Mouse (Mus musculus) cerebellum, adult 8-10 months (tissue): ENCODE results near the gene Tcf20.

Source experiments
- DNase-seq: peaks from one replicate; pipeline ENCODE4 v3.0.0; 2022

Gene Tcf20

DNA sequence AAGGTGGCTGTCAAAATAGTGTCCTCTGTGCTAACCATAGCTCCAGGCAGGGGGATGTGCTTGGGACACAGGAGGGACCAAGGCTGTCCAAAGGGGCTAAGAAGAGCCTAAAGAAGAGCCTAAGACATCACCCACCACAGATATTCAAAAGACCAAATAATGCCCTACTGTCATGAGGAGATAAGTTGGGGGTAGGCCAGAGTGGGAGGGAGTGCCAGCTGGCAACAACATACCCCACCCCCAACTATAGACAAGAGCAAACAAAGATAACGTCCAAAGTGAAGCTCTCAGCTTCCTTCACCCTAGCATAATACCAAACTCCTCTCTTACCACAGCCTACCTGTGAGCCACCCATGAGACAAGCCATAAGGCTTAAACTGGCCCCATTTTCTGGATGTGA is 66.1 kb downstream of the Tcf20 start:
- DNase-seq = no peak

GRCm38 (mm10) chr15:82920895-82921515 is 66.7 kb downstream of the Tcf20 start:
- no peak for DNase-seq

- DNase-seq = no peak
Observed at GRCm38 (mm10) chr15:82917965-82918364, 69.7 kb downstream of the Tcf20 start.

DNA sequence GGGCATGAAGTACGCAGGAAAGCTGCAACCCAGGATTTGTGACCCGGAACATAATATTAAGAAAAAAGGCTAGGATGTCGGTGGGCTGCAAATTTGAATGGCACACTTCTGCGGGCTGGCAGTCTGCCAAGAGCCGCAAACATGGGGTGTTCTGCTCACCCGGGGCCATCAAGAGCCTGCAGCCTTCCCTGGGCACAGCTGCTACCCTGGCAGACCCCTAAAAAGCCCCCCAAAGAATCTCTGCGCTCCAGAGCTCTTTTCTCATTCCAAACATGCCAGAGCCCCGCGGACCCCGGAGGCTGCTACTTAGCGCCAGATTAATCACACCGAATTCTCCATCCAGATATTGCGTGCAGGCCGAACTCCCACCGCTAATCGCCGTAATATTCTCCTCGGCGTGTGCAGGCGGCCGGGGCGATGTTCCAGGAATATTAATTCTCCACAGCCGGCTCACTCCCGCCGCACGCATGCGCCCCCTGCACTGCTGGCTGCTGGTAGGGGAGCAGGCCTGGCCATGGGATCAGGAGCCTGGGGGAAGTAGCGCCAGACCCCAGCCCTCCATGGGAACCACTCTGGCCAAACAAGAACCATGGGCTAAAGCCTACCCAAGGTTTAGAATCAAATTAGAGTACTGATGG is 70.3 kb downstream of the Tcf20 start:
- no peak for DNase-seq

DNA sequence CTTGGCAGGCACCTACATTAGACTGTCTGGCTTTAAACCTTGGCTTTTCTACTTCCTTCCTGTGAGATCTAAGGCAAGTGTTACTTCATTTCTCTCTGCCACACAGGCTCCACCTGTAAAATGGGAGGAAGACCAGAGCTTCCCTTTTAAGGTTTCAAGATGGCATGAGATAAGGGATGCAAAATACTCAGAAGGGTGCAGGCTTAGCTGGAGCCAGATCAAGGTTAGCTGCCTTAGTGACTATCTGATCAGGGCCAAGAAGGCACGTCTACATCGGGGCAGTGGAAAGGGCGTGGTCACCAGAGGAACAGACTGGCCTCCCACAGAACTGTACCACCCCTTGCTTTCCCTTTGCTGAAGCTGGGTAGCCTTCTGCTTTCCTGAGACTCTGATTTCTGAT is 73.2 kb downstream of the Tcf20 start:
- DNase-seq = no peak

GRCm38 (mm10) chr15:82911965-82912337 is 75.7 kb downstream of the Tcf20 start:
- no peak for DNase-seq

- DNase-seq = no peak
Observed at GRCm38 (mm10) chr15:82911001-82911964, 76.4 kb downstream of the Tcf20 start.

DNA sequence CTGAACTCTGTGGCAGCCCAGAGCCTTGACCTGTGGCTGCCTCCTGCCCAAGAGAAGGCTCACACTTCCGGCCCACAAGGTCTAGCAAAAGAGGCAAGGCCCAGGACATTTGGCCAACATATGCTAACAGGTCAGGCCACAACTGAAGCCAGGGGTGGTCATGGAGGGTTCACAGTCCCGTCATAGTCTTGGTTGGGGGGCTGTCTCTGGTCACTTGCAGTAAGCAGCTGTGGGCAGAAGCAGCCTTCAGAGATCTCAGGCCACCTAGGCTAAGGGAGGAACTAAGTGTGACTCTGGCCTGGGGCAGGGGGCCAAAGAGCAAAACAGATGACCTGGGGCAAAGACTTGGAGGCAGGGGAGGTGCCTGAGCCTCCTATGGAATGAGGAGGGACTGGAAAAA is 77.1 kb downstream of the Tcf20 start:
- DNase-seq = no peak

- DNase-seq = no peak
Observed at GRCm38 (mm10) chr15:82909791-82910190, 77.9 kb downstream of the Tcf20 start.

DNA sequence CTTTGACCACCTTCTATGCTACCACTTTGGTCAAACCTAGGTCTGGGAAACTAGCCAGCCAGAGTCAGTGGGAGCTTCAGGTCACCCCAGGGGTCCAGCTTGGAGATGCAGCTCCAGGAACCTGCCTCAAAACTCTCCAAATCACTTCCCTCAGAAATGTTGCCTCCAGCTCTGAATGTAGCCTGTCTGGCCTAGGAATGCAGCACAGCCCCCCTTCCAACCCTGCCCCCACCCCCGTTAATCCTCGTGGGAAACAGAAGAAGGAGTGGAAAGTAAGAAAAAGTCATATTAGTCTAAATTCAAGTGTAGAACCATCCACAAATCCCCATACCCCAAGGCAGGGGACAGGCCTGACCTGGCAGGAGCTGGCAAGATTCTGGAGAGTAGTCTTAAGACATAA is 79.2 kb downstream of the Tcf20 start:
- no peak for DNase-seq

- no peak for DNase-seq
Observed at GRCm38 (mm10) chr15:82907306-82907705, 80.4 kb downstream of the Tcf20 start.

DNA sequence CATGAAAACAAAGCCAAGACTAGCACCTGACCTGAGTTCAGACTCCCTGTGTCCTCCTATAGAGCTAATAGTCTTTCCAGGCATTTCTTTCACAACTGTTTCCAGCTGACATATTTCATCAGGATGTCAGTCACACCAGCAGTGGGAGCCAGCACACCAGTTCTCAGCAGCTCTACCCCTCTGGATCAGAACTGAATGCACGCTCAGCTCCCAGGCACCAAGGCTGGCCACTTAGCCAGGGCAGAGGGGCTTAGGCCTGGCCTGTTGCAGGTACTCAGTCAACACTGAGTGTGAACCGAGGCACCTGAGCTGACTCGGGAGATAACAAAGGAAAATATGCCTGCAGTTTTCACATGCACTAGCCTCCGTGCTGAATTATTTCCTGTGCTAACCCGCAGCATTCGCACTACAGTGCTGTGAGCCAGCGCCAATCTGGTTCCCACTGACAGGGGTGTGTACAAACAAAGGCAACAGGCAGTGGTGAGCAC is 81.1 kb downstream of the Tcf20 start:
- no peak for DNase-seq

GRCm38 (mm10) chr15:82905431-82906395 is 82.0 kb downstream of the Tcf20 start:
- no peak for DNase-seq

DNA sequence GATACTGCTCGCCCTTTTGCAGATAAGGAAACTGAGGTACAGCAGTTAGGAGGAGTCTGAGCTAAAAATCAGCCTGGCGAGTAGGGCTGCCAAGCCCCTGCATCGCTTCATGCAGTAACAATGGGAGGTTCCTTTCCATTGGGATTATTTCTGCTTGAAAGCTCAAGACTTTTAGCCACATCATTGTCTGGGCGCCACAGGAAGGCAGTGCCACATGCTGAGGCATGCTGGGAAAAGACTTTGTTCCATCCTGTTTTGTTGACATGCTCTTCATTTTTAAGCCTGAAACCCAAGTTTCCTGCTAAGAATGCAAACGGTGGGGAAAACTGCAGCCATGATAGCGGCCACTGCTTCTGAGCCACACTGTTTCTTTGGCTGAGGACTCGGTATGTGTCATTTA is 83.1 kb downstream of the Tcf20 start:
- no peak for DNase-seq

DNA sequence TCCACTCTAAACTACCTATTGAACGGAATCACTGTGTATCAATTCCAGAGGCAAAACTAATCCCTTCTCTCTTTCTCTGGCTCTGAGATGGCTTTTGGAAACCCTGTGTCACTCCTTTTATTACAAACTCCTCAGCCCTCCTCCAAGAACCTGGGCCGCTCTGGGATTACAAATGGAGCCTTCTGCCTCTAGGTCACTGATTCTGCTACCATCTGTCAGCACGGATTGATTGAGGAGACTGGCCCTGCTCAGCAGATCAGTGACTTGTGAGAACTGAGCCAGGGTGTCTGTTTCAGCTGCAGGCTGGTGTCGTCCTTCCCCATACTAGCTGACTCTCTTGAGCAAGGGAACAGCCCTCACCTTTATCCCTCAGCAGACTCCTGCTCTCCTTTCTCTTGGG is 85.2 kb downstream of the Tcf20 start:
- DNase-seq = no peak

- DNase-seq = no peak
Observed at GRCm38 (mm10) chr15:82901306-82901705, 86.4 kb downstream of the Tcf20 start.

DNA sequence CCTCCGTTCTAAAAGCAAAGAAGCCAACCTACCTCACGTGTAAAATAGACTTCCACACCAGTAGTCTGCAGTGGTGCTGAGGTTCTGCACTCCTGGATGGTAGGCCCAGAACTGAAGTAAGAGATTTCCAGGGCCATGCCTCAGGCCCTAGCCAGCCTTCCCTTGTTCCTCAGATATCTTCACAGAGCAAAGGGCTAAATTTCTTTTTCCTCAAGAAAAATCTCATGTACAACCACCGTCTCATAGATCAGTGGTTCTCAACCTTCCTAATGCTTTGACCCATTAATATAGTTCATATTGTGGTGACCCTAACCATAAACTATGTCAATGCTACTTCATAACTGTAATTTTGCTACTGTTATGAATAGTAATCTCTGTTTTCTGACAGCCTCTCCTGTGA is 87.3 kb downstream of the Tcf20 start:
- DNase-seq = no peak

GRCm38 (mm10) chr15:82899676-82900301 is 87.9 kb downstream of the Tcf20 start:
- peak; percentile 75 for DNase-seq

DNA sequence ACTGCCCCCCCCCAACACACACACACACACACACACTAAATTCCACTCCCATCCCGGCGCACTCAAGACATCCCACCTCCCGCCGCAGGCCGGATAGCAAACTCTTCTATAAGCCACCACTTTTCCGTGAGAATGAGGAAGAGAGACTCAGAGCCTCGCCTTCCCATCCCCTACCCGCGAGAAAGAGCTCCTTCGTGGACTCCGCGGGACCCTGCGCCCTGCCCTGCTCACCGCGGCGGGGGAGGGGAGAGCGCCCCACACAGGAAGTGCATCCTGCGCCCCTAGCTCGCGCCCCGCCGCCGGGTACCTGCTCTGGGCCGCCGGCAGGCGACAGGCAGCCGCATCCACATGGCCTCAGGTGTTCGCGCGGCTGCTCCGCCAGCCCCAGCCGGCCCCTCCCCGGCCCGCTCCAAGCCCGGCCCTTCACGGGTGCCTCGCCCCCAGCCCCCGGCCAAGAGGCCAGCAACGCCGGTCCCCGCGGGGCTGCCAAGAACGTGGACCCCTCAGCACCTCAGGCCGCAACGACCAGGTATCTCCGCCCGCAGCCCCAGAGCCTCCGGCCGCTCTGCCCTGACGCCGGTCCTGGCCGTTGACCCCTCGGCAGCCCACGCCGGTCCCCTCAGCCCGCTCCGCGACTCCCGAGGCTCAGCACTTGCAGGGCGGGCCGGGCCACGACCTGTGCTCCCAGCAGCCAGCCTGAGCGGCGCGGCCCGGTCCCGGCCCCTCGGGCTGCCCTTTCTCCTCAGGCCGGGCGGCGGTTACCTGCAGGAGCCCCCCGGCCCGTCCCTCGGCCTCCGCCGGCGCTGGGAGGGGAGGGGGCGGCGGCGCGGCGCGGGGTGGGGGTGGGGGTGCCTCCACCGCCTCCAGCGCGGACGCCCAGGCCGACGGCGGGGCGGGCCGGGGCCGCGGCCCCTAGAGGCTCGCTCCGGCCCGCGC is 88.7 kb downstream of the Tcf20 start:
- peak; percentile 28 for DNase-seq

GRCm38 (mm10) chr15:82898141-82898739 is 89.4 kb downstream of the Tcf20 start:
- no peak for DNase-seq
